Mouse (Mus musculus): ENCODE measurements around the gene Nipa2. TPM values are rescaled to one million over a fixed set of nuclear protein-coding genes. Genes with fewer than 3 reads are reported as not detected.

Nipa2 gene
- 46.1 and 46.4 TPM in 2 replicates for polyA plus RNA-seq (2016; fragmentation: Nextera tagmentation; extraction: Ambion mirVana)

GRCm38 (mm10) chr7:55962004-55962908 lies at the start of gene Nipa2:
Nipa2 (minus strand) TSS chr7:55962476.
- H3K27me3 ChIP-seq (ENCODE audit: low read depth, poor library complexity, severe bottlenecking): no peaks in the 10 kb centered on the region
- peak; percentile 96 for DNase-seq (ENCODE audit: low spot score)
- H3K36me3 ChIP-seq: peaks cover 28% of the 10 kb centered on the region
- peaks cover 10% of the 10 kb centered on the region; the same call in 1 of the 2 replicates for H3K4me1 ChIP-seq
- H3K27ac ChIP-seq: peak within 1 kb of the TSS; percentile 95
- under 1% methylated on average over 70 of the region's 70 CpGs for WGBS
- no peaks in the 10 kb centered on the region for H3K9me3 ChIP-seq (replicated peaks)
- H3K4me3 ChIP-seq: peak within 1 kb of the TSS; percentile 95

- H3K4me1 ChIP-seq: no peaks in the 10 kb centered on the region
- no peak overlapping the region for H3K4me3 ChIP-seq
- H3K27ac ChIP-seq: no peak overlapping the region
- DNase-seq (ENCODE audit: low spot score): no peak
- no peaks in the 10 kb centered on the region for H3K36me3 ChIP-seq
- H3K27me3 ChIP-seq (ENCODE audit: low read depth, poor library complexity, severe bottlenecking): no peaks in the 10 kb centered on the region
- H3K9me3 ChIP-seq (replicated peaks): no peaks in the 10 kb centered on the region
Observed at GRCm38 (mm10) chr7:56011018-56011333, 48.7 kb upstream of the Nipa2 start.

GRCm38 (mm10) chr7:56010318-56011017 lies 48.2 kb upstream of the Nipa2 start:
- Histone ChIP-seq H3K36me3 (no peaks in the 10 kb centered on the region), H3K4me3 (no peak overlapping the region), H3K27ac (no peak overlapping the region), H3K27me3 (ENCODE audit: low read depth, poor library complexity, severe bottlenecking) (no peaks in the 10 kb centered on the region), H3K9me3 (replicated peaks) (no peaks in the 10 kb centered on the region), H3K4me1 (no peaks in the 10 kb centered on the region)
- DNase-seq (ENCODE audit: low spot score): no peak
- WGBS: 89% methylated on average over 4 of the region's 4 CpGs

GRCm38 (mm10) chr7:55998997-55999396 lies 36.7 kb upstream of the Nipa2 start:
- 35% methylated on average over 4 of the region's 4 CpGs for WGBS
- no peak for DNase-seq (ENCODE audit: low spot score)
- H3K4me3 ChIP-seq: no peak overlapping the region
- no peaks in the 10 kb centered on the region for H3K4me1 ChIP-seq
- no peak overlapping the region for H3K27ac ChIP-seq
- H3K9me3 ChIP-seq (replicated peaks): no peaks in the 10 kb centered on the region
- H3K36me3 ChIP-seq: no peaks in the 10 kb centered on the region
- H3K27me3 ChIP-seq (ENCODE audit: low read depth, poor library complexity, severe bottlenecking): no peaks in the 10 kb centered on the region

- Histone ChIP-seq H3K4me1 (no peaks in the 10 kb centered on the region), H3K27ac (no peak overlapping the region), H3K27me3 (ENCODE audit: low read depth, poor library complexity, severe bottlenecking) (no peaks in the 10 kb centered on the region), H3K9me3 (replicated peaks) (no peaks in the 10 kb centered on the region), H3K36me3 (no peaks in the 10 kb centered on the region), H3K4me3 (no peak overlapping the region)
- WGBS: 76% methylated on average over 4 of the region's 4 CpGs
- no peak for DNase-seq (ENCODE audit: low spot score)
Observed at GRCm38 (mm10) chr7:55995013-55995412, 32.7 kb upstream of the Nipa2 start.

- H3K9me3 ChIP-seq (replicated peaks): no peaks in the 10 kb centered on the region
- no peak overlapping the region for H3K4me3 ChIP-seq
- no peaks in the 10 kb centered on the region for H3K4me1 ChIP-seq
- H3K36me3 ChIP-seq: no peaks in the 10 kb centered on the region
- H3K27me3 ChIP-seq (ENCODE audit: low read depth, poor library complexity, severe bottlenecking): no peaks in the 10 kb centered on the region
- no peak overlapping the region for H3K27ac ChIP-seq
- WGBS: 93% methylated on average over 7 of the region's 7 CpGs
- no peak for DNase-seq (ENCODE audit: low spot score)
Observed at GRCm38 (mm10) chr7:55991858-55992257, 29.6 kb upstream of the Nipa2 start.

GRCm38 (mm10) chr7:55991129-55991528 lies 28.9 kb upstream of the Nipa2 start:
- Histone ChIP-seq H3K4me3 (no peak overlapping the region), H3K36me3 (no peaks in the 10 kb centered on the region), H3K9me3 (replicated peaks) (no peaks in the 10 kb centered on the region), H3K27me3 (ENCODE audit: low read depth, poor library complexity, severe bottlenecking) (no peaks in the 10 kb centered on the region), H3K4me1 (no peaks in the 10 kb centered on the region), H3K27ac (no peak overlapping the region)
- no peak for DNase-seq (ENCODE audit: low spot score)
- 90% methylated on average over 3 of the region's 3 CpGs for WGBS

- DNase-seq (ENCODE audit: low spot score): peak; percentile 86
- no peaks in the 10 kb centered on the region for H3K4me1 ChIP-seq
- H3K36me3 ChIP-seq: no peaks in the 10 kb centered on the region
- H3K9me3 ChIP-seq (replicated peaks): no peaks in the 10 kb centered on the region
- 40% methylated on average over 13 of the region's 13 CpGs for WGBS
- H3K4me3 ChIP-seq: no peak overlapping the region
- H3K27me3 ChIP-seq (ENCODE audit: low read depth, poor library complexity, severe bottlenecking): no peaks in the 10 kb centered on the region
- no peak overlapping the region for H3K27ac ChIP-seq
Observed at GRCm38 (mm10) chr7:55986526-55987214, 24.4 kb upstream of the Nipa2 start.

GRCm38 (mm10) chr7:55984754-55985153 lies 22.5 kb upstream of the Nipa2 start:
- 82% methylated on average over 4 of the region's 4 CpGs for WGBS

GRCm38 (mm10) chr7:55983107-55983506 lies 20.8 kb upstream of the Nipa2 start:
- H3K27me3 ChIP-seq (ENCODE audit: low read depth, poor library complexity, severe bottlenecking): no peaks in the 10 kb centered on the region
- H3K27ac ChIP-seq: no peak overlapping the region
- H3K4me3 ChIP-seq: no peak overlapping the region
- H3K4me1 ChIP-seq: no peaks in the 10 kb centered on the region
- no peaks in the 10 kb centered on the region for H3K9me3 ChIP-seq (replicated peaks)
- 94% methylated on average over 5 of the region's 5 CpGs for WGBS
- no peak for DNase-seq (ENCODE audit: low spot score)
- H3K36me3 ChIP-seq: peaks cover 16% of the 10 kb centered on the region

More at GRCm38 (mm10) chr7:55984754-55985153, 22.5 kb upstream of the Nipa2 start:
- peaks cover 4% of the 10 kb centered on the region for H3K36me3 ChIP-seq
- H3K27me3 ChIP-seq (ENCODE audit: low read depth, poor library complexity, severe bottlenecking): no peaks in the 10 kb centered on the region
- no peaks in the 10 kb centered on the region for H3K9me3 ChIP-seq (replicated peaks)
- no peak for DNase-seq (ENCODE audit: low spot score)
- H3K27ac ChIP-seq: no peak overlapping the region
- H3K4me3 ChIP-seq: no peak overlapping the region
- H3K4me1 ChIP-seq: no peaks in the 10 kb centered on the region

- Histone ChIP-seq H3K4me3 (no peak overlapping the region), H3K36me3 (peaks cover 16% of the 10 kb centered on the region), H3K27me3 (ENCODE audit: low read depth, poor library complexity, severe bottlenecking) (no peaks in the 10 kb centered on the region), H3K4me1 (no peaks in the 10 kb centered on the region), H3K9me3 (replicated peaks) (no peaks in the 10 kb centered on the region), H3K27ac (no peak overlapping the region)
- DNase-seq (ENCODE audit: low spot score): no peak
- 93% methylated on average over 10 of the region's 10 CpGs for WGBS
Observed at GRCm38 (mm10) chr7:55982010-55982700, 19.9 kb upstream of the Nipa2 start.

GRCm38 (mm10) chr7:55981511-55981910 lies 19.2 kb upstream of the Nipa2 start:
- no peak for DNase-seq (ENCODE audit: low spot score)
- H3K9me3 ChIP-seq (replicated peaks): no peaks in the 10 kb centered on the region
- no peak overlapping the region for H3K4me3 ChIP-seq
- 94% methylated on average over 2 of the region's 2 CpGs for WGBS
- H3K27me3 ChIP-seq (ENCODE audit: low read depth, poor library complexity, severe bottlenecking): no peaks in the 10 kb centered on the region
- no peaks in the 10 kb centered on the region for H3K4me1 ChIP-seq
- H3K27ac ChIP-seq: no peak overlapping the region
- peaks cover 16% of the 10 kb centered on the region for H3K36me3 ChIP-seq
